Mouse (Mus musculus): ENCODE measurements around the gene Rsph1.

- TF ChIP-seq RAD21 (IDR thresholded peaks at IDR 0.05; ENCODE audit: low read depth, low read length) = no peak
- no peak for TF ChIP-seq POLR2A (IDR thresholded peaks at IDR 0.05; ENCODE audit: low read depth, low read length)
- no peak for TF ChIP-seq HCFC1 (IDR thresholded peaks at IDR 0.05; ENCODE audit: low read depth, low read length)
- no peak for TF ChIP-seq CTCF (conservative IDR thresholded peaks at IDR 0.05 in 1 of 2, IDR thresholded peaks at IDR 0.05 in 1 of 2; ENCODE audit: low read depth in 2 of 2, low read length in 2 of 2)
- TF ChIP-seq USF1 (IDR thresholded peaks at IDR 0.05; ENCODE audit: low read depth, low read length) = no peak
- no peak for TF ChIP-seq CHD2 (IDR thresholded peaks at IDR 0.05; ENCODE audit: low read length)
- TF ChIP-seq TBP (conservative IDR thresholded peaks at IDR 0.05; ENCODE audit: low read depth, low read length) = no peak
- TF ChIP-seq KAT2A (IDR thresholded peaks at IDR 0.05; ENCODE audit: insufficient replicate concordance, low read length) = no peak
- no peak for TF ChIP-seq SMC3 (IDR thresholded peaks at IDR 0.05; ENCODE audit: low read depth, low read length)
- TF ChIP-seq ETS1 (conservative IDR thresholded peaks at IDR 0.05; ENCODE audit: low read depth, low read length) = no peak
- TF ChIP-seq ELF1 (IDR thresholded peaks at IDR 0.05; ENCODE audit: low read depth, low read length) = no peak
- no peak for TF ChIP-seq ZNF384 (IDR thresholded peaks at IDR 0.05; ENCODE audit: low read depth, low read length)
- TF ChIP-seq IRF4 (IDR thresholded peaks at IDR 0.05; ENCODE audit: low read depth, low read length) = no peak
These were observed 38.0 kb upstream of the Rsph1 start for GRCm38 (mm10) chr17:31315046-31315792.
